Mouse (Mus musculus) gastrocnemius, postnatal 4 days (tissue): Measurements from ENCODE around the gene Izumo1r. TPM values are rescaled to one million over a fixed set of nuclear protein-coding genes. Genes with fewer than 3 reads are reported as not detected.

Source experiments
- total RNA-seq, 2 experiments: library from RNA; stranded (reverse); gene quantifications; 2 replicates each; pipeline ENCODE4 v1.2.3; 2021

Izumo1r gene
- total RNA-seq, 2 experiments from 2014 or later = not detected

Other genes starting within 250 kb of the Izumo1r start
- gene Piwil4, start 163.2 kb downstream of the Izumo1r start, total RNA-seq = under 1 TPM; 0.23 to 0.25 TPM
- 1 to 10 TPM in 1 of 2 experiments, under 1 TPM in 1; 0.98 to 1.2 TPM for gene Fut4, start 151.6 kb downstream of the Izumo1r start, total RNA-seq
- gene 1700012B09Rik, start 132.9 kb downstream of the Izumo1r start, total RNA-seq = not detected
- gene Mre11a, start 119.3 kb downstream of the Izumo1r start, total RNA-seq = 10 to 100 TPM; 14.3 to 17.2 TPM
- 10 to 100 TPM; 13.9 to 14.9 TPM for gene Ankrd49, start 119.1 kb downstream of the Izumo1r start, total RNA-seq
- 1 to 10 TPM in 1 of 2 experiments, under 1 TPM in 1; 0.75 to 1.1 TPM for gene Gpr83, start 43.7 kb downstream of the Izumo1r start, total RNA-seq
- gene Panx1, start 141.5 kb upstream of the Izumo1r start, total RNA-seq = 10 to 100 TPM; 37.5 to 42.5 TPM
- gene Hephl1, start 208.2 kb upstream of the Izumo1r start, total RNA-seq = under 1 TPM; 0.54 to 0.71 TPM